Mouse (Mus musculus) embryonic fibroblast, embryonic 13.5 days (primary cell): Measurements from ENCODE around the gene Myo9b.

Source experiments
- CTCF ChIP-seq: IDR thresholded peaks from 2 replicates; pipeline ENCODE4 v1.5.1; 2011; ENCODE audit warnings: mild to moderate bottlenecking, control low read depth, low read length, moderate library complexity, borderline replicate concordance; ENCODE audit not compliant: insufficient read depth
- POLR2A ChIP-seq: IDR thresholded peaks from 2 replicates; pipeline ENCODE4 v1.6.1; 2011; ENCODE audit warnings: low read depth, mild to moderate bottlenecking, control low read depth, low read length, moderate library complexity

DNA sequence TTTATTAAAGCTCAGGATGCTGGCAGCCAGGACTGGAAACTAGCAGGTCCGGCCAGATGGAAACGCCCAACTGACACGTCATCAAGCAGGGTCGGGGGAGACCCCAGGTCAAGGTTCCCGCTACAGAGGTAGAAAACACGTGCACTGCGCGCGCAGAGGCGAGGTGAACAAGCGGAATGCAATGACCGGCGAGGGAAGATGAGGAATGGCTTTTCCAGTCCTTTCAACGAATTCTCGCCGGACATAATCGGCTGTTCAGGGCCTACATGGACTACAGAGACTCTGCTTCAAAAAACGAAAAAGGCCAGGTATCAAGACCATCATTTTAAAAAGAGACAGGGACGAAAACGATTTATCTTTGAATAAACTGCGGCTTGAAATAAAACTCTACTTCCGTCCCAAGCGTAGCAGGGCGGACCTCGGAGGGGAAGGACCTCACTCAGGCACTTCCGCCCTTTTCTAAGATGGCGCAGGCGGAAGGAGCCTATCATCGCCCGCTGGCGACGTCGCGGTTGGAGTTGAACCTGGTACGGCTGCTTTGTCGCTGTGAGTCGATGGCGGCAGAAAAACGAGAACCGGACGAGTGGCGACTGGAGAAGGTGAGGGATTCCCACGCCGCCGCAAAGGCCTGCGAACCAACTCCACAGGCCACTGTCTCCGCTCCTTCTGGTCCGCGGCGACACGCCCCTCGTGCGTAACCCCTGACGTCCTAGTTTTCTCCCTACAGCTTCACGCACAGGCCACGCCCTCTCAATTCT, 94.4 kb downstream of the Myo9b start, which contains the start of gene Use1:
- no peak; the same call in none of the 2 replicates for TF ChIP-seq POLR2A
- TF ChIP-seq CTCF: no peak
